Mouse (Mus musculus) cortical plate, adult 2 months (tissue): ENCODE results near the gene Rtf1.

Experiments
- CTCF ChIP-seq: fragments of 200-500 bp; IDR thresholded peaks from 2 replicates; pipeline ENCODE4 v1.5.1; 2011; ENCODE audit warnings: mild to moderate bottlenecking, control low read depth, low read length; ENCODE audit not compliant: insufficient read depth; ENCODE audit errors: extremely low read depth
- POLR2A ChIP-seq: fragments of 200-500 bp; IDR thresholded peaks from 2 replicates; pipeline ENCODE4 v1.6.1; 2011; ENCODE audit warnings: mild to moderate bottlenecking, low read length, control low read depth; ENCODE audit not compliant: insufficient read depth; ENCODE audit errors: extremely low read depth

GRCm38 (mm10) chr2:119703171-119703570 lies 28.3 kb downstream of the Rtf1 start:
- no peak for TF ChIP-seq CTCF
- TF ChIP-seq POLR2A: no peak
